Mouse (Mus musculus) small intestine, adult 2 months (tissue): ENCODE measurements around the gene Bcar1.

Experiments used
- CTCF ChIP-seq: fragments of 200-500 bp; IDR thresholded peaks from 2 replicates; pipeline ENCODE4 v1.5.1; 2012; ENCODE audit warnings: low read depth, mild to moderate bottlenecking, control low read depth, inconsistent platforms, low read length, moderate library complexity, mixed read lengths; ENCODE audit not compliant: insufficient replicate concordance, insufficient read length; ENCODE audit errors: extremely low read depth
- POLR2A ChIP-seq: fragments of 200-500 bp; IDR thresholded peaks from 2 replicates; pipeline ENCODE4 v1.6.1; 2012; ENCODE audit warnings: low read depth, mild to moderate bottlenecking, control low read depth, inconsistent platforms, low read length, moderate library complexity

- no peak for TF ChIP-seq CTCF
- no peak for TF ChIP-seq POLR2A
Observed at GRCm38 (mm10) chr8:111716603-111717487, 26.8 kb downstream of the Bcar1 start.
